Mouse (Mus musculus) NIH3T3 (cell line): ENCODE results near the gene Vmn1r2.
"Not testable (repeated sequence)": the region's sequence is repeated elsewhere in the genome, so short reads cannot be mapped to it uniquely, and the experiment has no call there.

ENCODE experiments used
- DNase-seq: peaks from one replicate; pipeline ENCODE4 v3.0.0-alpha.2; 2012; ENCODE audit warnings: low read depth

Gene Vmn1r2

DNA sequence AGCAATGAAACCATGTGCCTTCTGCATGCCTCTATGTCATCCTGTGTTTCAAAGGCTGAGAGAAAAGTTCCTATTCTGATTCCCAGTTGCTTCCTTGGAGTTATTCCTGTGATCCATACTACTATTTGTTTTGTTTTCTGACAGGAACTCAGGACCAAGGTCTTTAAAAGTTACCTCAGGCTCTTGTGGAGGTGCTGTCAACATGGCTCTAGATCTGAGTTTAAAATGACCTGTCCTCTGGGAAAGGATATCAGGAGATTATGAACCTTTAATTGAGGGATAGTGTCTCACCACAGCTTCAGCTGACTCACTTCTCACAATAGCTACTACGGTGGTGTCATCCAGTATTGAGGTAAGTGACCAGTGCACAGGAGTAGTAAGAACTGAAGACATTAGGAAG is at the start of gene Vmn1r2:
Gene Vmn1r2 (plus strand): TSS at position 301 of the 400 bp plus-strand sequence.
- DNase-seq, result not testable (repeated sequence)

DNA sequence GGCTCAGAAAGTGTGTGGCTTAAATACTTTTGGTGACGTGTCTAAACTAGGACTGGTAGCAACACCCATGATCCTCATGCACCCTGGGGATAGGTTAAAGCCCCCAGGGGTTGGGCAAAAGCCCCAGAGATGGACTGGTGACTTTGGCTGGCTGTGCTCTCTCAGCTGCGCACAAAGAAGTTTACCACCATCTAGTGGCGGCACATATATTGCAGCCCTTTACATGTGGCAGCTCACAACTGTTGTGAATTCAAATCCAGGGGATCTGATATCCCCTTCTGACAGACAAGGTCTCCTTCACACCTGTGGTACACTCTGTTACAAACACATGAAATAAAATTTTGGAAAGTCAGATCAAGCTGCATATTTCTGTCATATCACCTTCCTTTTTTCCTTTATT is 19.2 kb upstream of the Vmn1r2 start:
- not testable (repeated sequence) for DNase-seq

DNA sequence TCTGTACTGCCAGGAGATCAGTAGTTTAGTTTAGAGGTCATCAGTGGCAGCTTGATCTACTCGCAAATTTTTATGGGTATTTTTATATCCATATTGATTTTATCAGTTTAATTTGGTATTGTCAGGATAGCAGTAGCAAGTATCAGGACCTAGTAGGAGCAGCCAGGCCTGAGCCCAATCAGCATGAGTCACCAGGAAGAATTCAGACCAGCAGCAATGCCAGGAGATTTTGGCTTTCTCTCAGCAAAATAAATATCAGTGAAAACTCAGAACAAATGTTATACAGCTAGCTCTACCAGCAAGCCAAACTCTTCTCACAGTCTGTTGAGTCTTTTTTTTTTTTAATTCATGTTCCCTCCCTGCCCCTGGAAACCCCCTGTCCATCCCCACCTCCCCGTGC is 13.8 kb upstream of the Vmn1r2 start:
- DNase-seq, result peak; percentile 61

DNA sequence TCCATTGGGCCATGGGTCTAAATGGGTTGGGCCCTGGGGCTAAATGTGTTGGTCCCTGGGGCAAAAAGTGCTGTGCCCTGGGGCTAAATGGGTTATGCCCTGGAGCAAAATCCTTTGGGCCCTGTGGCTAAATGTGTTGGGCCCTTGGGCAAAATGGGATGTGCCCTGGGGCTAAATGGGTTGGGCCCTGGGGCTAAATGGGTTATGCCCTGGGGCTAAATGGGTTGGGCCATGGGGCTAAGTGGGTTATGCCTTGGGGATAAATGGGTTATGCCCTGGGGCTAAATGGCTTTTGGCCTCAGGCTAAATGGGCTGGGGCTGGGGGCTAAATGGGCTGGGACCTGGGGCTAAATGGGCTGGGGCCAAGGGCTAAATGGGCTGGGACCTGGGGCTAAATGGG is 2.7 kb upstream of the Vmn1r2 start:
- not testable (repeated sequence) for DNase-seq

DNA sequence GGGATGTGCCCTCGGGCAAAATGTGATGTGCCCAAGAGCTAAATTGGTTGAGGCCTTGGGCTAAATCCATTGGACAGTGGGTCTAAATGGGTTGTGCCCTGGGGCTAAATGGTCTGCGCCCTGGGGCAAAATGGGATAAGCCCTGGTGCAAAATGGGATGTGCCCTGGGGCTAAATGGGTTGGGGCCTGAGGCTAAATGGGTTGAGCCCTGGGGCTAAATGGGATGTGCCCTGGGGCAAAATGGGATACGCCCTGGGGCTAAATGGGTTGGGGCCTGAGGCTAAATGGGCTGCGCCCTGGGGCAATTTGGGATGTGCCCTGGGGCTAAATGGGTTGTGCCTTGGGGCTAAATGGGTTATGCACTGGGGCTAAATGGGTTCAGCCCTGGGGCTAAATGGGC is 2.1 kb upstream of the Vmn1r2 start:
- no peak for DNase-seq

DNA sequence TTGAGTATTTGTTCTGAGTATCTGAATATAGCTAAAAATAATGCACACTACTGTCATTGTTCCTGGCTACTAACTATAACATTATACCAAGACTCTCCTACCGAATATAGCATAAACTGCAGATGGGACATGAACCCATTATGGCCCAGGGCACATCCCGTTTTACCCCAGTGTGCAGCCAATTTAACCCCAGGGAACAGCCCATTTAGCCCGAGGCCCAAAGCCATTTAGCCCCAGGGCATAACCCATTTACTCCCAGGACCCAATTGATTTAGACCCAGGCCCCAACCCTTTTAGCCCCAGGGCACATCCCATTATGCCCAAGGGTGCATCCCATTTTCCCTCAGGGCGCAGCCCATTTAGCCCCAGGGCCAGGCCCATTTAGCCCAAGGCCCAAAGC is 7.5 kb downstream of the Vmn1r2 start:
- not testable (repeated sequence) for DNase-seq

DNA sequence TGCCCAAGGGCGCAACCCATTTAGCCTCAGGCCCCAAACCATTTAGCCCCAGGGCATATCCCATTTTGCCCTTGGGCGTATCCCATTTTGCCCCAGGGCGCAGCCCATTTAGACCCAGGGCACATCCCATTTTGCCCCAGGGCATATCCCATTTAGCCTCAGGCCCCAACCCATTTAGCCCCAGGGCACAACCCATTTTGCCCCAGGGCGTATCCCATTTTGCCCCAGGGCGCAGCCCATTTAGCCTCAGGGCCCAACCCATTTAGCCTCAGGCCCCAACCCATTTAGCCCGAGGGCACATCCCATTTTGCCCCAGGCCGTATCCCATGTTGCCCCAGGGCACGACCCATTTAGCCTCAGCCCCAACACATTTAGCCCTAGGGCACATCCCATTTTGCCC is 8.6 kb downstream of the Vmn1r2 start:
- DNase-seq, result not testable (repeated sequence)

DNA sequence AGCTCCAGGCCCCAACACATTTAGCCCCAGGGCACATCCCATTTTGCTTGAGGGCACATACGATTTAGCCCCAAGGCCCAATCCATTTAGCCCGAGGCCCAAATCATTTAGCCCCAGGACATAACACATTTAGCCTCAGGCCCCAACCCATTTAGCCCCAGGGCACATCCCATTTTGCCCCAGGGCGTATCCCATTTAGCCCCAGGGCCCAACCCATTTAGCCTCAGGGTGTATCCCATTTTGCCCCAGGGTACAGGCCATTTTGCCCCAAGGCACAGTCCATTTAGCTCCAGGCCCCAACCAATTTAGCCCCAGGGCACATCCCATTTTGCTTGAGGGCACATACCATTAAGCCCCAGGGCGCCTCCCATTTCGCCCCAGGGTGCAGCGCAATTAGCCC is 9.1 kb downstream of the Vmn1r2 start:
- DNase-seq, result not testable (repeated sequence)

DNA sequence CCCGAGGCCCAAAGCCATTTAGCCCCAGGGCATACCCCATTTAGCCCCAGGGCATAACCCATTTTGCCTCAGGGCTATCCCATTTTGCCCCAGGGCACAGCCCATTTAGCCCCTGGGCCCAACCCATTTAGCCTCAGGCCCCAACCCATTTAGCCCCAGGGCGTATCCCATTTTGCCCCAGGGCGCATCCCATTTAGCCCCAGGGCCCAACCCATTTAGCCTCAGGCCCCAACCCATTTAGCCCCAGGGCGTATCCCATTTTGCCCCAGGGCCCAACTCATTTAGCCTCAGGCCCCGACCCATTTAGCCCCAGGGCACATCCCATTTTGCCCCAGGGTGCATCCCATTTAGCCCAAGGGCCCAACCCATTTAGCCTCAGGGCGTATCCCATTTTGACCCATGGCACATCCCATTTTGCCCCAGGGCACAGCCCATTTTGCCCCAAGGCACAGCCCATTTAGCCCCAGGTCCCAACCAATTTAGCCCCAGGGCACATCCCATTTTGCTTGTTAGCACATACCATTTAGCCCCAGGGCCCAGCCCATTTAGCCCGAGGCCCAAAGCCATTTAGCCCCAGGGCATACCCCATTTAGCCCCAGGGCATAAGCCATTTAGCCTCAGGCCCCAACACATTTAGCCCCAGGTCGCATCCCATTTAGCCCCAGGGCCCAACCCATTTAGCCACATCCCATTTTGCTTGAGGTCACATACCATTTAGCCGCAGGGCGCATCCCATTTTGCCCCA is 9.8 kb downstream of the Vmn1r2 start:
- not testable (repeated sequence) for DNase-seq

DNA sequence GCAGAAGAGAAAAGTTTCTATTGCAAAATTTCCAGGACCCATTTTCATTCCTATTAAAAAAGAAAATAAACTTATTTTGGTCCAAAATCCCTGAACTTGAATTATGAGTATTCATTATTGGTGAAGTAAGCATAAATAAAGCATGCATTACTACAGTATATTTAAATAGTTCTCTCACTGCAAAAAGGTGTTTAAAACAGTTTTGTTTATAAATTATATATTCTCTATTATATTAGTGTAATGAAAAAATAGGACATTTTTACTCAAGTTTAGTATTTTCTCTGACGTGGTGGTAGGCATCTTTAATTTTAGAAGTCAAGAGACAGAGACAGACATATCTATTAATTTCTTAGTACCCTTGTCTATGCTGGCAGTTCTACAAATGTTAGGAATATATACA is 18.1 kb downstream of the Vmn1r2 start, which contains the start of gene Vmn1r3:
Gene Vmn1r3 (minus strand): TSS at position 101 of the 400 bp plus-strand sequence.
- not testable (repeated sequence) for DNase-seq

DNA sequence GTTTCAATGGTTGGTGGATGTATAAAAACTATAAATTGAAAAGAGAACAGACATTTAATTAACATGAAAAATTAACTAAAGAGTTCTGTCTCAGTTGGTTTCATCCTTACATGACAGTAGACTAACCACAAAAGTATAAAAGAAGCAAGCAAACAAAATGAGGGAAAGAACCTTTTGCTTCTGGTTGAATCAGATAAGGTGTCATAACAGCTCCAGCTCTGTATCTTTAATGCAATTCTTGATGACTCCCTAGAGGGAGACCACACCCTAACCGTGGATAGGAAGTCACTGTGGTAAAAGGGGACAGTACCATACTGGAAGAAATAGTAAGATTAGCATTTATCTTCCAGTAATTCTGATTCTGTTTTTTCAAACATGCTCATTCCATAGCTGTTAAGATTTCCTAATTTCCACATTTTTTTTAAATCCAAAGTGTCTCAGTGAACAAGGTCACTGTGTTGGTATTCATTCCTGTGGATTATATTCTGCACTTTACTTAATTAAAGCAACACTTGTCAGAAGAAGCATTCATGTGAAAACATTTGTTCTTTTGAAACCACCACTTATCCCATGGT is 42.6 kb downstream of the Vmn1r2 start:
- DNase-seq, result not testable (repeated sequence)

DNA sequence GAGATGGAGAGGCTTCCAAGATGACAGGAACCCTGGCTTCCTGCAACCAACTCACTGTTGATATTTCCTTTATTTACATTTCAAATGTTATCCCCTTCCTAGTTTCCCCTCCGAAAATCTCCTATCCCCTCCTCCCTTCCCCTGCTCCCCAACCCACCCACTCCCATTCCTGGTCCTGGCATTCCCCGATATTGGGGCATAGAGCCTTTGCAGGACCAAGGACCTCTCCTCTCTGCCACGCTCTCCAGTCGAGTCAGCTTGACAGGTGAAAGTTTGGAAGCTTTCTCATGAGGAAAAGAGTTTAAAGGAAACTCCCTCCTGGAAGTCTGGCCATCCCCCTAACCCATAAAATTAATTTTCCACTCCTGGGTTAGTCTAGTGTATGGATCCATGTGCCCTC is 46.2 kb downstream of the Vmn1r2 start:
- DNase-seq, result not testable (repeated sequence)

DNA sequence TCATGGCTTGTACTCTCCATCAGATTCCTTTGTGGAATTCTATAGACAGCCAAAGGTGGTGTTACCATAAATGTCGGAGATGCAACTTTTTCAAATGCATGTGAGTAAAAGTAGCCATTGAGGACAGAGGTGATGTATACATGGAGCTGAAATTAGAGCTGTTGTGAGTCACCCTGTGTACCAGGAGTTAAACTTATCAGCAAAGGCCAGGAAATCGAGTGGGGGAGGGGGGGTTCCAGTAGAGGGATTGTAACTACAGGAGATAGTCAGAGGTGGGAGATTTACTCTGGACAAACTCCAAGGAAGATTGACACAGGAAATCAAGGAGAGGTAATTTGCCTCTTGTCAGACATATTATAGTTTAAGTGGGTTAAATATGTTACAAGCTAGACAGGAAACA is 49.3 kb downstream of the Vmn1r2 start:
- not testable (repeated sequence) for DNase-seq
